Mouse (Mus musculus): ENCODE data around the gene Fam178b. TPM values are rescaled to one million over a fixed set of nuclear protein-coding genes. Genes with fewer than 3 reads are reported as not detected.

Gene Fam178b
- polyA plus RNA-seq, 1 experiment from 2014 or later: 0.28 TPM

- no peaks in the 10 kb centered on the region for H3K36me3 ChIP-seq (ENCODE audit: control insufficient read depth, insufficient read depth, low read length)
- ATAC-seq: peak; percentile 18; the same call in 1 of the 2 replicates
- H3K4me3 ChIP-seq (ENCODE audit: low read length): no peak overlapping the region
- 54% methylated on average over 2 of the region's 2 CpGs for WGBS
- no peaks in the 10 kb centered on the region for H3K9me3 ChIP-seq (ENCODE audit: control insufficient read depth, low read length)
- no peak overlapping the region for H3K9ac ChIP-seq (ENCODE audit: low read depth, low read length)
- peaks cover 5% of the 10 kb centered on the region for H3K4me1 ChIP-seq (ENCODE audit: control insufficient read depth, insufficient read depth, low read depth, low read length)
- no peak overlapping the region for H3K4me2 ChIP-seq (ENCODE audit: low read length)
- H3K27ac ChIP-seq (ENCODE audit: low read depth, low read length): peak overlapping the region; percentile 44
- H3K27me3 ChIP-seq (replicated peaks; ENCODE audit: control insufficient read depth, insufficient read depth, low read length): no peaks in the 10 kb centered on the region
These were observed 47.0 kb downstream of the Fam178b start for GRCm38 (mm10) chr1:36635826-36636485.

- Histone ChIP-seq H3K27ac (ENCODE audit: low read depth, low read length) (no peak overlapping the region), H3K9ac (ENCODE audit: low read depth, low read length) (no peak overlapping the region), H3K4me2 (ENCODE audit: low read length) (no peak overlapping the region), H3K9me3 (ENCODE audit: control insufficient read depth, low read length) (no peaks in the 10 kb centered on the region), H3K4me3 (ENCODE audit: low read length) (no peak overlapping the region), H3K36me3 (ENCODE audit: control insufficient read depth, insufficient read depth, low read length) (no peaks in the 10 kb centered on the region), H3K27me3 (replicated peaks; ENCODE audit: control insufficient read depth, insufficient read depth, low read length) (no peaks in the 10 kb centered on the region), H3K4me1 (ENCODE audit: control insufficient read depth, insufficient read depth, low read depth, low read length) (peaks cover 5% of the 10 kb centered on the region)
- peak; percentile 70 for ATAC-seq
- WGBS: 23% methylated on average over 5 of the region's 5 CpGs
These were observed 48.0 kb downstream of the Fam178b start for GRCm38 (mm10) chr1:36634940-36635339.

GRCm38 (mm10) chr1:36633920-36634319 is 49.1 kb downstream of the Fam178b start:
- ATAC-seq: no peak
- no peak overlapping the region for H3K4me3 ChIP-seq (ENCODE audit: low read length)
- no peak overlapping the region for H3K4me2 ChIP-seq (ENCODE audit: low read length)
- H3K9me3 ChIP-seq (ENCODE audit: control insufficient read depth, low read length): no peaks in the 10 kb centered on the region
- H3K9ac ChIP-seq (ENCODE audit: low read depth, low read length): no peak overlapping the region
- no peaks in the 10 kb centered on the region for H3K36me3 ChIP-seq (ENCODE audit: control insufficient read depth, insufficient read depth, low read length)
- 63% methylated on average over 5 of the region's 5 CpGs for WGBS
- peaks cover 5% of the 10 kb centered on the region for H3K4me1 ChIP-seq (ENCODE audit: control insufficient read depth, insufficient read depth, low read depth, low read length)
- no peaks in the 10 kb centered on the region for H3K27me3 ChIP-seq (replicated peaks; ENCODE audit: control insufficient read depth, insufficient read depth, low read length)
- no peak overlapping the region for H3K27ac ChIP-seq (ENCODE audit: low read depth, low read length)

- no peak overlapping the region for H3K4me3 ChIP-seq (ENCODE audit: low read length)
- 100% methylated on average over 1 of the region's 1 CpGs for WGBS
These were observed 50.1 kb downstream of the Fam178b start for GRCm38 (mm10) chr1:36632846-36633245.

GRCm38 (mm10) chr1:36632090-36632489 is 50.9 kb downstream of the Fam178b start:
- Histone ChIP-seq H3K4me3 (ENCODE audit: low read length) (no peak overlapping the region), H3K4me1 (ENCODE audit: control insufficient read depth, insufficient read depth, low read depth, low read length) (peaks cover 5% of the 10 kb centered on the region), H3K27ac (ENCODE audit: low read depth, low read length) (no peak overlapping the region), H3K36me3 (ENCODE audit: control insufficient read depth, insufficient read depth, low read length) (no peaks in the 10 kb centered on the region), H3K9me3 (ENCODE audit: control insufficient read depth, low read length) (no peaks in the 10 kb centered on the region), H3K27me3 (replicated peaks; ENCODE audit: control insufficient read depth, insufficient read depth, low read length) (no peaks in the 10 kb centered on the region), H3K4me2 (ENCODE audit: low read length) (no peak overlapping the region), H3K9ac (ENCODE audit: low read depth, low read length) (no peak overlapping the region)
- ATAC-seq: no peak
- 90% methylated on average over 4 of the region's 4 CpGs for WGBS

More at GRCm38 (mm10) chr1:36632846-36633245, 50.1 kb downstream of the Fam178b start:
- no peaks in the 10 kb centered on the region for H3K9me3 ChIP-seq (ENCODE audit: control insufficient read depth, low read length)
- no peak for ATAC-seq
- no peaks in the 10 kb centered on the region for H3K27me3 ChIP-seq (replicated peaks; ENCODE audit: control insufficient read depth, insufficient read depth, low read length)
- no peak overlapping the region for H3K27ac ChIP-seq (ENCODE audit: low read depth, low read length)
- no peak overlapping the region for H3K9ac ChIP-seq (ENCODE audit: low read depth, low read length)
- no peaks in the 10 kb centered on the region for H3K36me3 ChIP-seq (ENCODE audit: control insufficient read depth, insufficient read depth, low read length)
- peaks cover 5% of the 10 kb centered on the region for H3K4me1 ChIP-seq (ENCODE audit: control insufficient read depth, insufficient read depth, low read depth, low read length)
- no peak overlapping the region for H3K4me2 ChIP-seq (ENCODE audit: low read length)

GRCm38 (mm10) chr1:36631391-36631790 is 51.6 kb downstream of the Fam178b start:
- Histone ChIP-seq H3K27ac (ENCODE audit: low read depth, low read length) (no peak overlapping the region), H3K4me2 (ENCODE audit: low read length) (no peak overlapping the region), H3K27me3 (replicated peaks; ENCODE audit: control insufficient read depth, insufficient read depth, low read length) (no peaks in the 10 kb centered on the region), H3K9ac (ENCODE audit: low read depth, low read length) (no peak overlapping the region), H3K4me1 (ENCODE audit: control insufficient read depth, insufficient read depth, low read depth, low read length) (peaks cover 1% of the 10 kb centered on the region; the same call in 1 of the 2 replicates), H3K9me3 (ENCODE audit: control insufficient read depth, low read length) (no peaks in the 10 kb centered on the region), H3K36me3 (ENCODE audit: control insufficient read depth, insufficient read depth, low read length) (no peaks in the 10 kb centered on the region), H3K4me3 (ENCODE audit: low read length) (no peak overlapping the region)
- ATAC-seq: no peak
- WGBS: 38% methylated on average over 4 of the region's 4 CpGs

GRCm38 (mm10) chr1:36630053-36630739 is 52.8 kb downstream of the Fam178b start:
- H3K4me1 ChIP-seq (ENCODE audit: control insufficient read depth, insufficient read depth, low read depth, low read length): no peaks in the 10 kb centered on the region; the same call in 1 of the 2 replicates
- H3K9me3 ChIP-seq (ENCODE audit: control insufficient read depth, low read length): no peaks in the 10 kb centered on the region; the same call in 1 of the 2 replicates
- H3K9ac ChIP-seq (ENCODE audit: low read depth, low read length): no peak overlapping the region
- no peaks in the 10 kb centered on the region for H3K27me3 ChIP-seq (replicated peaks; ENCODE audit: control insufficient read depth, insufficient read depth, low read length)
- H3K27ac ChIP-seq (ENCODE audit: low read depth, low read length): no peak overlapping the region
- no peaks in the 10 kb centered on the region for H3K36me3 ChIP-seq (ENCODE audit: control insufficient read depth, insufficient read depth, low read length)
- no peak overlapping the region for H3K4me3 ChIP-seq (ENCODE audit: low read length)
- 65% methylated on average over 3 of the region's 3 CpGs for WGBS
- ATAC-seq: no peak
- H3K4me2 ChIP-seq (ENCODE audit: low read length): no peak overlapping the region

GRCm38 (mm10) chr1:36628585-36628984 is 54.4 kb downstream of the Fam178b start:
- ATAC-seq: 0 out of 2 replicates have a peak, but pooled peaks have one; percentile 27
- Histone ChIP-seq H3K36me3 (ENCODE audit: control insufficient read depth, insufficient read depth, low read length) (no peaks in the 10 kb centered on the region), H3K4me3 (ENCODE audit: low read length) (no peak overlapping the region), H3K4me2 (ENCODE audit: low read length) (no peak overlapping the region), H3K9ac (ENCODE audit: low read depth, low read length) (no peak overlapping the region), H3K27me3 (replicated peaks; ENCODE audit: control insufficient read depth, insufficient read depth, low read length) (no peaks in the 10 kb centered on the region), H3K4me1 (ENCODE audit: control insufficient read depth, insufficient read depth, low read depth, low read length) (no peaks in the 10 kb centered on the region), H3K9me3 (ENCODE audit: control insufficient read depth, low read length) (peaks cover 2% of the 10 kb centered on the region; the same call in 1 of the 2 replicates), H3K27ac (ENCODE audit: low read depth, low read length) (no peak overlapping the region)
- 40% methylated on average over 8 of the region's 8 CpGs for WGBS

GRCm38 (mm10) chr1:36625442-36625841 is 57.5 kb downstream of the Fam178b start:
- Histone ChIP-seq H3K27me3 (replicated peaks; ENCODE audit: control insufficient read depth, insufficient read depth, low read length) (no peaks in the 10 kb centered on the region), H3K4me2 (ENCODE audit: low read length) (no peak overlapping the region), H3K27ac (ENCODE audit: low read depth, low read length) (no peak overlapping the region), H3K4me3 (ENCODE audit: low read length) (no peak overlapping the region), H3K4me1 (ENCODE audit: control insufficient read depth, insufficient read depth, low read depth, low read length) (no peaks in the 10 kb centered on the region), H3K9me3 (ENCODE audit: control insufficient read depth, low read length) (peaks cover 5% of the 10 kb centered on the region; the same call in 1 of the 2 replicates), H3K9ac (ENCODE audit: low read depth, low read length) (no peak overlapping the region), H3K36me3 (ENCODE audit: control insufficient read depth, insufficient read depth, low read length) (no peaks in the 10 kb centered on the region)
- ATAC-seq: no peak
- 83% methylated on average over 5 of the region's 5 CpGs for WGBS
